Mouse (Mus musculus) layer of hippocampus, adult 9-10 months (tissue): ENCODE results near the gene Trim11.

ENCODE experiments used
- DNase-seq: peaks from one replicate; pipeline ENCODE4 v3.0.0; 2022; ENCODE audit warnings: low spot score

Gene Trim11

DNA sequence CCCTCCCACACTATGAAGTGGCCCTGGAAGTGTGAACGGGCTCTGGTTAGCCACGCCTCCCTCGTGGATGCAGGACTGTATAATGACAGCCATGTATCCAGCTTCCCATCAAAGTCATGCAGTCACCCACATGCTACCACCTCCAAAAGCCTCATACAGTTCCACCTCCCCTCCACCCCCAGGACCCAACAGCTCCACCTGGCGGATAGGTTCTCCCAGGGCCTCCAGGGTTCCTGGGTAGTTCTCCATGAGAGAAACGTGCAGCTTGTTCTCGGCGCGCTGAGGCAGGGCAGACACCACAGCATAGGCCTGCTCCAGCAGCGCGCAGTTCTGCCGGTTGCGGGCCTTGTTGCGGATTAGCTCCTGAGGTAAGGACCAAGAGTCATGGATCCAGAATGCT, 51.1 kb downstream of the Trim11 start:
- DNase-seq = no peak
